Mouse (Mus musculus) limb, embryonic 15.5 days (tissue): ENCODE measurements at regions not wholly inside any gene's neighbourhood (a gene's known extent, or its start where the extent isn't known, plus 50 kb on each side); places are given as distances from the start of the nearest gene placed in this dataset.

ENCODE experiments used
- ATAC-seq: fragments of 200-750 bp; cut with Nextera tagmentation; 2 replicates; pipeline ENCODE4 v1.8.0; 2017; ENCODE audit warnings: low read depth, moderate TSS enrichment; ENCODE audit not compliant: insufficient number of reproducible peaks, low FRiP score, low TSS enrichment
- H3K27ac ChIP-seq: fragments of 300-500 bp; sonication (generic); 2 replicates; pipeline ENCODE4 v1.5.1; 2015; ENCODE audit warnings: moderate library complexity, mild to moderate bottlenecking, inconsistent platforms
- H3K27me3 ChIP-seq: fragments of 300-500 bp; sonication (generic); 2 replicates; pipeline ENCODE4 v1.6.1; 2015; ENCODE audit warnings: inconsistent platforms
- H3K36me3 ChIP-seq: fragments of 300-500 bp; sonication (generic); 2 replicates; pipeline ENCODE4 v1.6.1; 2015; ENCODE audit warnings: inconsistent platforms
- H3K4me1 ChIP-seq: fragments of 300-500 bp; sonication (generic); 2 replicates; pipeline ENCODE4 v1.6.1; 2015; ENCODE audit warnings: inconsistent platforms
- H3K4me2 ChIP-seq: fragments of 300-500 bp; sonication (generic); 2 replicates; pipeline ENCODE4 v1.6.1; 2015; ENCODE audit warnings: mild to moderate bottlenecking, inconsistent platforms
- H3K4me3 ChIP-seq: fragments of 300-500 bp; sonication (generic); 2 replicates; pipeline ENCODE4 v1.5.1; 2015; ENCODE audit warnings: mild to moderate bottlenecking, inconsistent platforms
- H3K9ac ChIP-seq: fragments of 300-500 bp; sonication (generic); 2 replicates; pipeline ENCODE4 v1.6.1; 2015; ENCODE audit warnings: inconsistent platforms
- H3K9me3 ChIP-seq: fragments of 300-500 bp; sonication (generic); 2 replicates; pipeline ENCODE4 v1.6.1; 2016; ENCODE audit warnings: inconsistent platforms
- WGBS: fragments of 180-500 bp; shearing (Covaris S2); methylation state at CpG from one replicate; pipeline ENCODE4 v1.1.7; 2015; 5-methylcytosine and 5-hydroxymethylcytosine counted together

DNA sequence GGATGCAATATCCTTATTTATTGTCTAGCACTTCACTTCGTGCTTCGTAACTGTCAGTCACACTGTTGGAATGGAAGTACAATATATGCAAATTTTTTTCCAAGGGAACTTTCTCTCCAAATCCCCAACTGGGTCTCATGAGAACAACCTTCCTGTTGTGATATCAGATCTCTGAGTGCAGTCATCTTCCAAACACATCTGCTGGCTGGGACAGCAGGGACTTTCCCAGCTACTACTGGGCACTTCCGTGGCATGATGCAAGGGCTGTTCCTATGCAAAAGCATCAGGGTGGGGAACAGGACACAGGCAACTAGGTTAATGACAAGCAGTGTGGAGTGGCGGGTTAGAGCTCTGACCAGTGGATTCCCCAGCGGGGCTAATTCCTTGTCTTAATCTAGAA, 73.4 kb upstream of the Arntl start:
- 82% methylated on average over 5 of the region's 5 CpGs for WGBS
- no peak overlapping the region for H3K4me3 ChIP-seq

DNA sequence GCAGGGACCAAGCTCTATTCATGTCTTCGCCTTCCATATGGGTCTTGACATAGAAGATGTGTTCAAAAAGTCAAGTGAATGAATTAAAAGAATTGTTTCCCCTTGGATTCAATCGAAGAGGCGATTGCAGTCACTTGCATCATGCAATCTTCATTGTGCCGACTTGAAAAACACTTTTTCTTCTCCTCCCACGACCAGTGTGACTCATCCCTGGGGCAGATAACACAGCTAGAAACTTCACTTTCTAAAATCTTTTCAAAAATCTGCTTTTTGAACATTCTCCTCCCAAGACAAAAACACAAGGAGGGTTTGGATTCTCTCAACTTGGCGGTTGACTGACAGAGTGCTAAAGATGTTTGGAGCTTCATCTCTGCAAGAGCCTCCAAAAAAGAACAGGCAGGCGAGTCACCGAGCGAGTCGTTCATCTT, 67.2 kb upstream of the Arntl start:
- Histone ChIP-seq H3K4me1 (no peaks in the 10 kb centered on the region), H3K4me2 (no peak overlapping the region), H3K9ac (no peak overlapping the region), H3K27ac (no peak overlapping the region), H3K27me3 (peaks cover 17% of the 10 kb centered on the region; the same call in 1 of the 2 replicates), H3K9me3 (no peaks in the 10 kb centered on the region), H3K4me3 (no peak overlapping the region), H3K36me3 (no peaks in the 10 kb centered on the region)
- WGBS = 80% methylated on average over 10 of the region's 10 CpGs
- no peak for ATAC-seq

More for the DNA sequence above, 73.4 kb upstream of the Arntl start:
- Histone ChIP-seq H3K36me3 (no peaks in the 10 kb centered on the region), H3K4me2 (no peak overlapping the region), H3K9me3 (no peaks in the 10 kb centered on the region), H3K27me3 (no peaks in the 10 kb centered on the region), H3K27ac (no peak overlapping the region), H3K4me1 (no peaks in the 10 kb centered on the region), H3K9ac (no peak overlapping the region)
- ATAC-seq = no peak

- 49% methylated on average over 10 of the region's 10 CpGs for WGBS
- no peak overlapping the region for H3K27ac ChIP-seq
Measured at GRCm38 (mm10) chr7:113141846-113142683, 65.2 kb upstream of the Arntl start.

DNA sequence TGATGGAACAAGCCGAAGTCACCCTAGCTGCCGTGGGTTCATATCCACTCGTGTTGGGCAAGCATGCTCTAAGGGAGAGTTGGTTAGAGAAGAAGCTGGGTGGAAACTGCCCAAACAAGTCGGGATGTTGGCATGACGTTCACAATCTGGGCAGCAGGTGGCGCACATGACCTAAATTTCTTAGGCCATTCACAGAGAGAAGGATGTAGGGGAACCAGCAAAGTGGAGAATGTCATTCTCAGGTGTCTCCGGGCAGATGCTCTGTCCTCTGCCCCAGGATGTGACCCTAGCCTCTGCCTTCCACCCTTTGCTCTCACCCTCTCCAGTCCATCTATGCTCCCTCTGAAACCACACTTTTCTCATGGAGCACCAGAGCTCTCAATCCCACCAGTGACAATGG, 63.7 kb upstream of the Arntl start:
- ATAC-seq = 0 out of 2 replicates have a peak, but pooled peaks have one; percentile 50
- no peak overlapping the region for H3K27ac ChIP-seq
- WGBS = 6% methylated on average over 7 of the region's 7 CpGs
- H3K36me3 ChIP-seq = no peaks in the 10 kb centered on the region
- no peaks in the 10 kb centered on the region for H3K9me3 ChIP-seq
- peaks cover 19% of the 10 kb centered on the region; the same call in 1 of the 2 replicates for H3K27me3 ChIP-seq
- H3K4me1 ChIP-seq = peaks cover 8% of the 10 kb centered on the region
- H3K4me2 ChIP-seq = no peak overlapping the region
- no peak overlapping the region for H3K9ac ChIP-seq
- no peak overlapping the region for H3K4me3 ChIP-seq

More at GRCm38 (mm10) chr7:113141846-113142683, 65.2 kb upstream of the Arntl start:
- H3K36me3 ChIP-seq = no peaks in the 10 kb centered on the region
- no peak for ATAC-seq
- peaks cover 19% of the 10 kb centered on the region; the same call in 1 of the 2 replicates for H3K27me3 ChIP-seq
- H3K4me3 ChIP-seq = no peak overlapping the region
- H3K9ac ChIP-seq = no peak overlapping the region
- H3K4me1 ChIP-seq = no peaks in the 10 kb centered on the region
- no peaks in the 10 kb centered on the region for H3K9me3 ChIP-seq
- H3K4me2 ChIP-seq = no peak overlapping the region

DNA sequence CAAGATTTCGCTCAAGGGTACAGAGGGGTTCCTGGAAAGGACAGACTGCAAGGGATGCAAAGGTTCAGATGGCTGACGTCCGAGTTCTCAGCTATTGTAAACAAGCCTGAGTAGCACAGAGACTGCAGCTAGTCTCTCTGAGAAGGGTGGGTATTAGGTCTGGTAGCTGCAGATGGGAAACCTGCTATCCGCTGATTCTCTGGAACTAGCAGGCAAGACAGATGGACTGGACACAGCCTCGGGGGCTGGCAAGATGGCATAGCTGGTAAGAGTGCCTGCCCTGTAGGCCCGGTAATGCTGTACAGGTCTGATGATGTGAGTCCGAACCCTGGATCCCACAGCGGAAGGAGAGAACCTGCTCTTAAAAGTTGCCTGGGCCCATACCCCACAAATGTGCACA, 62.2 kb upstream of the Arntl start:
- 88% methylated on average over 8 of the region's 8 CpGs for WGBS
- no peak overlapping the region for H3K4me3 ChIP-seq
- no peak overlapping the region for H3K4me2 ChIP-seq
- H3K4me1 ChIP-seq = peaks cover 8% of the 10 kb centered on the region
- ATAC-seq = no peak
- no peak overlapping the region for H3K9ac ChIP-seq
- no peak overlapping the region for H3K27ac ChIP-seq
- H3K36me3 ChIP-seq = no peaks in the 10 kb centered on the region
- H3K27me3 ChIP-seq = peaks cover 19% of the 10 kb centered on the region; the same call in 1 of the 2 replicates
- H3K9me3 ChIP-seq = no peaks in the 10 kb centered on the region

DNA sequence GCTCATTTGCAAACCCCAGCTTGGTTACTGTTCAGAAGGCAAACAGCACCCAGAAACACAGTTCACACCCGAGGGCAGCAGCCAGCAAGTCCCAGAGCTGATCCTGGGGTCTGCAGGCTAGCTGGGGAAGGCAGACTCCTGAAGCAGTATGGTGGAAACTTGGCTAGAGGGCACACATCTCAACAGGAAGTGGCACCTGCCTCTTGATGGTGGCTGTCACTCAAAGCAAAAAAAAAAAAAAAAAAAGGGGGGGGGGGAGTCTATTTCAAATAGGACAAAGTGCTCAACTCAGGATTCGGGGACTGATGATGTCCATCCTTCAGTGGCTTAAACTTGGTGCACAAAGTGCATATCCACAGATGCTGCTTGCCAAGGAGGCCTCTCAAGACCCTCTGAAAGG, 61.2 kb upstream of the Arntl start:
- H3K4me2 ChIP-seq = no peak overlapping the region
- peaks cover 12% of the 10 kb centered on the region for H3K4me1 ChIP-seq
- H3K9ac ChIP-seq = no peak overlapping the region
- no peak overlapping the region for H3K27ac ChIP-seq
- H3K9me3 ChIP-seq = no peaks in the 10 kb centered on the region
- peaks cover 19% of the 10 kb centered on the region; the same call in 1 of the 2 replicates for H3K27me3 ChIP-seq
- H3K36me3 ChIP-seq = no peaks in the 10 kb centered on the region
- no peak overlapping the region for H3K4me3 ChIP-seq
- ATAC-seq = no peak
- 71% methylated on average over 2 of the region's 2 CpGs for WGBS

DNA sequence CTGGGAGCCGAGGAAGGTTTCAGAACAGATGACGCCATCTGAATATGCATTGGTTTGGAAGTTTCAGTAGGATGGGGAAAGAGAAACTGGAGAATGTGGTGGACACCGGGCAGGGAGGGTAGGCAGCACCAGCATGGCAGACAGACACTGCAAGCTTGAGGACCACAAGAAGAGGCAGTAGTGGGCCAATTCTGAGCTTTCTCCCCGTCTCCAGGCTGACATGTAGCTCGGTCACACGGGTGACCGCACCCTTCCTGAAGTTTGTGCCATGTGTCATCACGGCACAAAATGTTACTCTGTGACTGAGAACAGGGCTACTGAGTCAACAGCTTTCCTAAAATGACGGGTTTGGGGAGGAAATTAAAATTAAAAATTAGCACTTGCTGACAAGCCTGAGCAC, 60.7 kb upstream of the Arntl start:
- no peak for ATAC-seq
- no peak overlapping the region for H3K4me3 ChIP-seq
- 81% methylated on average over 9 of the region's 9 CpGs for WGBS
- no peaks in the 10 kb centered on the region for H3K9me3 ChIP-seq
- H3K27ac ChIP-seq = no peak overlapping the region
- peaks cover 17% of the 10 kb centered on the region; the same call in 1 of the 2 replicates for H3K27me3 ChIP-seq
- peaks cover 12% of the 10 kb centered on the region for H3K4me1 ChIP-seq
- no peak overlapping the region for H3K9ac ChIP-seq
- H3K4me2 ChIP-seq = no peak overlapping the region
- H3K36me3 ChIP-seq = no peaks in the 10 kb centered on the region

DNA sequence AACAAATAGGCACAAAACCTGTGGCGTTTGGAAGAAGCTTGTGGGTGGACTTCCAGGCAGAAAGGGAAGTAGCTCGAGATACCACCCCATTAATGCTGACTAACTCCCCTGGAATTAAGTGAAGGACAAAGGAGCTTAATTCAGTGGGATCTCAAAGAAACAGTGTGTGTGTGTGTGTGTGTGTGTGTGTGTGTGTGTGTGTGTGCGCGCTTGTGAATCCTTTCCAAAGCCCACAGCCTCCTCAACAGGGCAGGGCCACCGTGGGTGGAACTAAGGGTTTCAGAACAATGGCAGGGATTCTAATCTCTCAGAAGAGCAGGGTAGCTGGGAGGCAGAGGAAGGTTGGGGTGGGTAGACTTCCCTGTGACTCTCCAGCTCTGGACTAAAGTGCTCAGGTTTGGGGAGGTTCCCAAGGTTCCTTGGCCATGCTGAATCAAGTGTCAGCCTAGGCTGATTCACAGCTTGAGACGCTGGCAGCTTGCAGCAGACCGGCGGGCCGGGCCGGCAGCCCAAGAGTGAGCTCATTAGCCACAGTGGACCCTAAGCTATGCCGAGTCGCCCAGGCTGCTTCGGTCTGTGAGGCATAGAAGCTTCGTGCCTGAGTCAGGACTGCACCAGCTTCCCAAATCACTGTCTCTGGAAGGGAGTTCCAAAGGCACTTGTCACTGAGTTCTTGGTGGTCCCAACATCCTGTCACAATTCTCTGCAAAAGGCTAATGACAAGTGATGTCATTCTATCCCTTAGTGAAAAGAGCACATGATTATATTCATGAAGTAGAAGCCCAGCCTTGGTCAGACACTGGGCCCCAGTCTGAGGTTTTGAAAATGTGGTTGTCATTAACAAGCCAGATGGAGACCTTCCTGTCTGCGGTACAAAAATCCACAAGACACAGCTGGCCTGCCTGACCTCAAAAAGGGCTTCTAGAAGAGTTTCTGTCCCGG, 59.6 kb upstream of the Arntl start:
- Histone ChIP-seq H3K9me3 (no peaks in the 10 kb centered on the region), H3K36me3 (no peaks in the 10 kb centered on the region), H3K9ac (no peak overlapping the region), H3K27ac (peak overlapping the region; percentile 63), H3K4me3 (no peak overlapping the region), H3K27me3 (peaks cover 8% of the 10 kb centered on the region; the same call in 1 of the 2 replicates), H3K4me1 (peaks cover 12% of the 10 kb centered on the region), H3K4me2 (no peak overlapping the region)
- WGBS = 24% methylated on average over 16 of the region's 16 CpGs
- peak; percentile 65; the same call in 1 of the 2 replicates for ATAC-seq

DNA sequence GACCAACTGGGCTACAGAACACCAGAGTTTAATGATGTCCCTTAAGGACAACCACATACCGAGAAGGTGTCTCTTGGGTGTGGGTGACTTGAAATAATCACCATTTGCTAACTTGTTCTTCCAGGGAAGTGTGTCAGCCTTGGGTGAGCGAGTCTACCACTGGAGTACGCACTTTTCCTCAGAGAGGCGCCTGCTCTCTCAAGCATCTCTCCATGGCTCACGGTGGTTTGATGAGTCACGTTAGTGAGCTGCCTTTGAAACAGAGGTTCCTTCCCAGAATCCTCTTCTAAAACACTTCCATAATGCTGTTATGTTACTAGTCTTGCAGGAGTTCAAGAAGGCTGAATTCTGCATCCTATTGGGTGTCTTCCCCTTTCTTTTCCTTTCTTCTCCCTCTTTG, 58.6 kb upstream of the Arntl start:
- no peak for ATAC-seq
- Histone ChIP-seq H3K27ac (no peak overlapping the region), H3K27me3 (peaks cover 3% of the 10 kb centered on the region; the same call in 1 of the 2 replicates), H3K4me1 (peaks cover 12% of the 10 kb centered on the region), H3K9ac (no peak overlapping the region), H3K9me3 (no peaks in the 10 kb centered on the region), H3K36me3 (no peaks in the 10 kb centered on the region), H3K4me2 (no peak overlapping the region), H3K4me3 (no peak overlapping the region)
- WGBS = 82% methylated on average over 6 of the region's 6 CpGs

GRCm38 (mm10) chr7:113149966-113150470, 57.2 kb upstream of the Arntl start:
- no peaks in the 10 kb centered on the region for H3K36me3 ChIP-seq
- H3K4me1 ChIP-seq = peaks cover 12% of the 10 kb centered on the region
- H3K4me3 ChIP-seq = no peak overlapping the region
- ATAC-seq = no peak
- 0 out of 2 replicates have a peak overlapping the region, but pooled peaks have one; percentile 19 for H3K27ac ChIP-seq
- no peaks in the 10 kb centered on the region for H3K9me3 ChIP-seq
- WGBS = 77% methylated on average over 4 of the region's 4 CpGs
- no peak overlapping the region for H3K4me2 ChIP-seq
- H3K27me3 ChIP-seq = peaks cover 2% of the 10 kb centered on the region; the same call in 1 of the 2 replicates
- H3K9ac ChIP-seq = no peak overlapping the region

- no peak overlapping the region for H3K4me3 ChIP-seq
- WGBS = 54% methylated on average over 6 of the region's 6 CpGs
- no peaks in the 10 kb centered on the region for H3K27me3 ChIP-seq
- ATAC-seq = no peak
- H3K27ac ChIP-seq = 0 out of 2 replicates have a peak overlapping the region, but pooled peaks have one; percentile 19
- no peak overlapping the region for H3K9ac ChIP-seq
- no peak overlapping the region for H3K4me2 ChIP-seq
- peaks cover 12% of the 10 kb centered on the region for H3K4me1 ChIP-seq
- no peaks in the 10 kb centered on the region for H3K36me3 ChIP-seq
- no peaks in the 10 kb centered on the region for H3K9me3 ChIP-seq
Measured at GRCm38 (mm10) chr7:113150789-113151188, 56.5 kb upstream of the Arntl start.
